Mouse (Mus musculus): ENCODE data around the gene Gm42906. TPM values are rescaled to one million over a fixed set of nuclear protein-coding genes. Genes with fewer than 3 reads are reported as not detected.

Gene Gm42906
- polyA plus RNA-seq, 2 experiments = not detected

DNA sequence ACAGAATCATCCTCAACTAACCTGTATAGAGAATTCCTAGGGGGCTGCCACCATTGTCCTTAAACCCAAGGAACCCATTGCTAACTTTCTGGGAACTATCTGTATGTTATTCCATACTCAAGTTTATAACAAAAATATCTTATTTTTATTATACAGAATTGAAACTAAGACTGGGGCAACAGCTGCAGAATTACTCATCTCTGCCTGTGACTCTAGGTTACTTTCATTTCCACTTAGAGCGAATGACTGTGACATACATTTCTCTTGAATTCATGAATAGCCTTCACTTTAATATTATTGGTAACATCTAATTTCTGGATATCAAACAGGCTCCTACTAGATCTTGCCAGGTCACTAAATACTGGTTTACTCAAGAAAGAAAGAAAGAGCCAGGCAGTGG is 217.1 kb downstream of the Gm42906 start:
- Histone ChIP-seq H3K9me3 (ENCODE audit: control insufficient read depth, low read length) (no peaks in the 10 kb centered on the region), H3K27me3 (ENCODE audit: control insufficient read depth, insufficient read depth, low read length) (no peaks in the 10 kb centered on the region), H3K4me3 (ENCODE audit: insufficient read depth in 1 of 2, low read depth in 2 of 2, low read length in 2 of 2) (no peak overlapping the region), H3K4me1 (replicated peaks; ENCODE audit: control insufficient read depth in 2 of 2, insufficient read depth in 2 of 2, low read length in 1 of 2) (no peaks in the 10 kb centered on the region), H3K27ac (no peak overlapping the region), H3K9ac (replicated peaks) (no peak overlapping the region), H3K36me3 (replicated peaks; ENCODE audit: control insufficient read depth, insufficient read depth, low read depth) (no peaks in the 10 kb centered on the region), H3K4me2 (ENCODE audit: low read depth) (no peak overlapping the region)
- DNase-seq (ENCODE audit: low read depth in 3 of 3, low spot score in 3 of 3) (no peak), ATAC-seq (ENCODE audit: insufficient read depth) (no peak)
- TF ChIP-seq EP300 (IDR thresholded peaks at IDR 0.05; ENCODE audit: low read depth) = no peak
- TF ChIP-seq CTCF (IDR thresholded peaks at IDR 0.05; ENCODE audit: low read depth) = no peak
- WGBS (ENCODE audit: insufficient replicate concordance) = 68% methylated on average over 1 of the region's 1 CpGs

DNA sequence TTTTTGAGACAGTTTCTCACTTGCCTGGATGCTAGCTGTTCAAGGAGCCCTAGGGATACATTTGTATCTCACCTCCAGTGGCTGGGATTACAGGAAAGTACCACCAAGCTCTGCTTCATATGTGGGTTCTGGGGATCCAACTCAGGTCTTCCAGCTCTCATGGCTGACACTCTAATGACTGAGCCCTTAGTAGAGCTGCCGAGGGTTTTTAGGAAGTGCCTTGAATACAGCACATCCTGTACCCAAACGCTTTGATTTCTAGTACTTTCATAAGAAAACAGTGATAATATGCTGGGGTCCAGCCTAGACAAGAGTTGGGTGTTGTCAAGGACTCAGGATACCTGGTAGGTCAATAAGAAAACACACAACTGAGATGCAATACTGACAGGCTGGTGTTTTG is 217.9 kb downstream of the Gm42906 start:
- Histone ChIP-seq H3K4me3 (ENCODE audit: insufficient read depth in 1 of 2, low read depth in 2 of 2, low read length in 2 of 2) (no peak overlapping the region), H3K27me3 (ENCODE audit: control insufficient read depth, insufficient read depth, low read length) (no peaks in the 10 kb centered on the region), H3K9me3 (ENCODE audit: control insufficient read depth, low read length) (no peaks in the 10 kb centered on the region), H3K27ac (no peak overlapping the region), H3K4me1 (replicated peaks; ENCODE audit: control insufficient read depth in 2 of 2, insufficient read depth in 2 of 2, low read length in 1 of 2) (no peaks in the 10 kb centered on the region), H3K36me3 (replicated peaks; ENCODE audit: control insufficient read depth, insufficient read depth, low read depth) (no peaks in the 10 kb centered on the region), H3K9ac (replicated peaks) (no peak overlapping the region), H3K4me2 (ENCODE audit: low read depth) (no peak overlapping the region)
- DNase-seq (ENCODE audit: low read depth in 3 of 3, low spot score in 3 of 3) (no peak), ATAC-seq (ENCODE audit: insufficient read depth) (no peak)
- WGBS (ENCODE audit: insufficient replicate concordance) = 25% methylated on average over 2 of the region's 2 CpGs
- TF ChIP-seq CTCF (IDR thresholded peaks at IDR 0.05; ENCODE audit: low read depth) (no peak), EP300 (IDR thresholded peaks at IDR 0.05; ENCODE audit: low read depth) (no peak)

DNA sequence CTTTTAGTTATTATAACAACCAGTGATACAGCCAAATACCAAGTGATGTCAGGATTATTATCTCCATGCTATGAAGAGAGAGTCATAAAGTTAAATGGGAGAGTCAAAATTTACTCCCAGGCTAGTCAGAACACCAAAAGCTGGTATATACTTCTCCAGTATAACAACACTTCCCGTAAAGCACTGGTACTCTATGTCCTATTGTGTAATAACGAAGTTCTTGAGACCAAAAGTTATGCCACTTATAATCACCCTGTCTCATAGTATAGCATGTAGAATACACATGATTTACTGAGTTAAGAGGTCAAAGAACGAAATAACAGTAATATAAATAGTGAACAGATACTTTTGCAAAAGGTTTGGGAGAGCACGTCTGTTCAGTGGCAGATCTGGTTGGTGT is 222.9 kb downstream of the Gm42906 start:
- Histone ChIP-seq H3K9ac (replicated peaks) (no peak overlapping the region), H3K27me3 (ENCODE audit: control insufficient read depth, insufficient read depth, low read length) (no peaks in the 10 kb centered on the region), H3K9me3 (ENCODE audit: control insufficient read depth, low read length) (no peaks in the 10 kb centered on the region), H3K27ac (no peak overlapping the region), H3K4me2 (ENCODE audit: low read depth) (no peak overlapping the region), H3K4me1 (replicated peaks; ENCODE audit: control insufficient read depth in 2 of 2, insufficient read depth in 2 of 2, low read length in 1 of 2) (no peaks in the 10 kb centered on the region), H3K4me3 (ENCODE audit: insufficient read depth in 1 of 2, low read depth in 2 of 2, low read length in 2 of 2) (no peak overlapping the region), H3K36me3 (replicated peaks; ENCODE audit: control insufficient read depth, insufficient read depth, low read depth) (no peaks in the 10 kb centered on the region)
- TF ChIP-seq EP300 (IDR thresholded peaks at IDR 0.05; ENCODE audit: low read depth) (no peak), CTCF (IDR thresholded peaks at IDR 0.05; ENCODE audit: low read depth) (no peak)
- no peak for DNase-seq (ENCODE audit: low read depth in 3 of 3, low spot score in 3 of 3)
- ATAC-seq (ENCODE audit: insufficient read depth) = no peak
- 64% methylated on average over 4 of the region's 4 CpGs for WGBS (ENCODE audit: insufficient replicate concordance)

DNA sequence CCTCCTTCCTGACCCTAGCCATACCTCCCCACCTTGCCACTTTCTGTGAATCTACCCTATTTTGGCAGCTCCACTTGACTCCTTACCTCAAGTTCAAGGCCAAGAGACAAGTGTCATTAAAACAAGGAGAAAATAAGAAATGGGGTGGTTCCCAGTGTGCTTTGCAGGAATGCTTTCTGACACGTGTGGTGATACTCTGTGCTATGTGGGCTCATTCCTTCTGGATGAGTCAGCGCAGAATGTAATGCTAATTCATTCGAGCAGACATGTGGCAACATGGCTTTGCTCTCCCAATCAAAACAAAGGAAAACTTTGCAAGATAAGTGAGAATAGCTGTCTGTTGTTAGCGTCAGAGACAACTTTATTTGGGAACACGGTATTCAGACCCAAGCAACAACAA is 225.0 kb downstream of the Gm42906 start:
- Histone ChIP-seq H3K27ac (no peak overlapping the region), H3K4me3 (ENCODE audit: insufficient read depth in 1 of 2, low read depth in 2 of 2, low read length in 2 of 2) (no peak overlapping the region), H3K4me1 (replicated peaks; ENCODE audit: control insufficient read depth in 2 of 2, insufficient read depth in 2 of 2, low read length in 1 of 2) (no peaks in the 10 kb centered on the region), H3K9me3 (ENCODE audit: control insufficient read depth, low read length) (no peaks in the 10 kb centered on the region), H3K27me3 (ENCODE audit: control insufficient read depth, insufficient read depth, low read length) (no peaks in the 10 kb centered on the region), H3K36me3 (replicated peaks; ENCODE audit: control insufficient read depth, insufficient read depth, low read depth) (no peaks in the 10 kb centered on the region), H3K9ac (replicated peaks) (no peak overlapping the region), H3K4me2 (ENCODE audit: low read depth) (no peak overlapping the region)
- TF ChIP-seq EP300 (IDR thresholded peaks at IDR 0.05; ENCODE audit: low read depth) = no peak
- no peak for TF ChIP-seq CTCF (IDR thresholded peaks at IDR 0.05; ENCODE audit: low read depth)
- DNase-seq (ENCODE audit: low read depth in 3 of 3, low spot score in 3 of 3) = no peak
- ATAC-seq (ENCODE audit: insufficient read depth) = no peak
- WGBS (ENCODE audit: insufficient replicate concordance) = 57% methylated on average over 5 of the region's 5 CpGs

DNA sequence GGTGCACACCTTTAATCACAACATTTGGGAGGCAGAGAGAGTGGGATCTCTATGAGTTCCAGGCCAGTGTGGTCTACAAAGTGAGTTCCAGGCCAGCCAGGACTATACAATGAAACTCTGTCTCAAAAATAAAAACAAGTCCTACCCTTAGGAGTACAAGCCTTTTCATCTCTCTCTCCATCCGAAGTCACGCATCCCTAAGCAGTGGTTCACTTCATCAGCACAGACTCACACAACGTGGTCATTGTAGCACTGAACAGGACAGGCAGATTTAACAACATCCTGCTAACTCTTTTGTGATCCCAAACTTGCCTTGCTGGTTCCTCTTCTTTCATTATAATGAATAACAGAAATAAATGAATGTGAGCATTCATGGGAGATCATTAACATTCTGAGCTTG is 226.7 kb downstream of the Gm42906 start:
- Histone ChIP-seq H3K27me3 (ENCODE audit: control insufficient read depth, insufficient read depth, low read length) (no peaks in the 10 kb centered on the region), H3K36me3 (replicated peaks; ENCODE audit: control insufficient read depth, insufficient read depth, low read depth) (no peaks in the 10 kb centered on the region), H3K27ac (no peak overlapping the region), H3K4me3 (ENCODE audit: insufficient read depth in 1 of 2, low read depth in 2 of 2, low read length in 2 of 2) (no peak overlapping the region), H3K9me3 (ENCODE audit: control insufficient read depth, low read length) (no peaks in the 10 kb centered on the region), H3K4me1 (replicated peaks; ENCODE audit: control insufficient read depth in 2 of 2, insufficient read depth in 2 of 2, low read length in 1 of 2) (no peaks in the 10 kb centered on the region), H3K4me2 (ENCODE audit: low read depth) (no peak overlapping the region), H3K9ac (replicated peaks) (no peak overlapping the region)
- no peak for TF ChIP-seq EP300 (IDR thresholded peaks at IDR 0.05; ENCODE audit: low read depth)
- DNase-seq (ENCODE audit: low read depth in 3 of 3, low spot score in 3 of 3) (no peak), ATAC-seq (ENCODE audit: insufficient read depth) (no peak)
- WGBS (ENCODE audit: insufficient replicate concordance) = 61% methylated on average over 3 of the region's 3 CpGs
